Mouse (Mus musculus) MEL (cell line): Measurements from ENCODE around the gene Klhl21. TPM values are rescaled to one million over a fixed set of nuclear protein-coding genes. Genes with fewer than 3 reads are reported as not detected.

Experiments
- DNase-seq: peaks from one replicate; pipeline ENCODE4 v3.0.0; 2011; ENCODE audit warnings: low read depth, low spot score
- H3K27ac ChIP-seq: 2 replicates; pipeline ENCODE4 v1.5.1; 2012; ENCODE audit warnings: low read depth, mild to moderate bottlenecking, control low read depth, low read length, moderate library complexity; ENCODE audit not compliant: control insufficient read depth
- H3K27me3 ChIP-seq, 2 experiments: fragments of 150-350 bp in 1 of 2; sonication (generic) in 1 of 2; 2 replicates each; pipeline ENCODE4 v1.6.1; 2012; ENCODE audit warnings: low read length in 2 of 2, mild to moderate bottlenecking in 2 of 2, improper control_type of control experiment in 1 of 2, moderate library complexity in 1 of 2; ENCODE audit not compliant: insufficient read depth in 2 of 2, control insufficient read depth in 1 of 2
- H3K36me3 ChIP-seq, 2 experiments: 2 replicates each; pipeline ENCODE4 v1.6.1; 2012 to 2014; ENCODE audit warnings: low read length in 2 of 2, improper control_type of control experiment in 1 of 2, inconsistent platforms in 1 of 2, mild to moderate bottlenecking in 1 of 2; ENCODE audit not compliant: insufficient read depth in 2 of 2, control insufficient read depth in 1 of 2
- H3K4me1 ChIP-seq, 2 experiments: fragments of 150-350 bp in 1 of 2; sonication (generic) in 1 of 2; 2 replicates each; pipeline ENCODE4 v1.6.1; 2012; ENCODE audit warnings: low read length in 2 of 2, improper control_type of control experiment in 1 of 2, mild to moderate bottlenecking in 1 of 2; ENCODE audit not compliant: insufficient read depth in 2 of 2, control insufficient read depth in 1 of 2
- H3K4me3 ChIP-seq, 2 experiments: fragments of 150-350 bp in 1 of 2; sonication (generic) in 1 of 2; 2 replicates each; pipeline ENCODE4 v1.5.1; 2012; ENCODE audit warnings: low read depth in 2 of 2, low read length in 2 of 2, mild to moderate bottlenecking in 2 of 2, moderate library complexity in 2 of 2, control low read depth in 1 of 2, improper control_type of control experiment in 1 of 2; ENCODE audit not compliant: control insufficient read depth in 1 of 2, insufficient read depth in 1 of 2
- H3K79me2 ChIP-seq: 2 replicates; pipeline ENCODE4 v1.6.1; 2012; ENCODE audit warnings: mild to moderate bottlenecking, low read length, moderate library complexity; ENCODE audit not compliant: control insufficient read depth, poor library complexity, insufficient read depth
- H3K9ac ChIP-seq: 2 replicates; pipeline ENCODE4 v1.6.1; 2012; ENCODE audit warnings: low read depth, mild to moderate bottlenecking, control low read depth, low read length, moderate library complexity; ENCODE audit not compliant: control insufficient read depth, poor library complexity, severe bottlenecking
- H3K9me3 ChIP-seq: fragments of 150-350 bp; sonication (generic); replicated peaks from 2 replicates; pipeline ENCODE4 v1.6.1; 2012; ENCODE audit warnings: mild to moderate bottlenecking, low read length, improper control_type of control experiment, moderate library complexity; ENCODE audit not compliant: insufficient read depth
- BHLHE40 ChIP-seq: IDR thresholded peaks from 2 replicates; pipeline ENCODE4 v1.6.1; 2012; ENCODE audit warnings: low read depth, mild to moderate bottlenecking, inconsistent platforms, low read length, improper control_type of control experiment, borderline replicate concordance
- CHD1 ChIP-seq: IDR thresholded peaks from 2 replicates; pipeline ENCODE4 v1.6.1; 2012; ENCODE audit warnings: low read depth, mild to moderate bottlenecking, inconsistent platforms, low read length, improper control_type of control experiment
- E2F4 ChIP-seq: IDR thresholded peaks from 2 replicates; pipeline ENCODE4 v1.6.1; 2011; ENCODE audit warnings: low read depth, low read length, improper control_type of control experiment, borderline replicate concordance
- ELF1 ChIP-seq: IDR thresholded peaks from 2 replicates; pipeline ENCODE4 v1.6.1; 2014; ENCODE audit warnings: low read depth, mild to moderate bottlenecking, inconsistent platforms, low read length, improper control_type of control experiment, moderate library complexity
- EP300 ChIP-seq, 2 experiments: IDR thresholded peaks; 2 replicates each; pipeline ENCODE4 v1.6.1; 2011; ENCODE audit warnings: improper control_type of control experiment in 2 of 2, low read length in 2 of 2, low read depth in 1 of 2, mild to moderate bottlenecking in 1 of 2
- ETS1 ChIP-seq: IDR thresholded peaks from 2 replicates; pipeline ENCODE4 v1.6.1; 2012; ENCODE audit warnings: low read depth, mild to moderate bottlenecking, inconsistent platforms, low read length, improper control_type of control experiment, moderate library complexity
- GABPA ChIP-seq: IDR thresholded peaks from 2 replicates; pipeline ENCODE4 v1.6.1; 2012; ENCODE audit warnings: low read depth, mild to moderate bottlenecking, inconsistent platforms, low read length, improper control_type of control experiment, moderate library complexity
- GATA1 ChIP-seq: IDR thresholded peaks from 2 replicates; pipeline ENCODE4 v1.6.1; 2011; ENCODE audit warnings: low read depth, low read length, improper control_type of control experiment
- HCFC1 ChIP-seq: IDR thresholded peaks from 2 replicates; pipeline ENCODE4 v1.6.1; 2012; ENCODE audit warnings: low read depth, mild to moderate bottlenecking, inconsistent platforms, low read length, improper control_type of control experiment, moderate library complexity
- JUND ChIP-seq: IDR thresholded peaks from 2 replicates; pipeline ENCODE4 v1.6.1; 2011; ENCODE audit warnings: low read depth, mild to moderate bottlenecking, improper control_type of control experiment, low read length
- KAT2A ChIP-seq: conservative IDR thresholded peaks from 2 replicates; pipeline ENCODE4 v1.6.1; 2012; ENCODE audit warnings: low read depth, low read length, improper control_type of control experiment, inconsistent platforms
- MAFK ChIP-seq: IDR thresholded peaks from 2 replicates; pipeline ENCODE4 v1.6.1; 2011; ENCODE audit warnings: low read depth, mild to moderate bottlenecking, low read length, improper control_type of control experiment, borderline replicate concordance
- MAX ChIP-seq: IDR thresholded peaks from 2 replicates; pipeline ENCODE4 v1.6.1; 2011; ENCODE audit warnings: low read length, improper control_type of control experiment
- MAZ ChIP-seq: IDR thresholded peaks from 2 replicates; pipeline ENCODE4 v1.6.1; 2012; ENCODE audit warnings: low read depth, mild to moderate bottlenecking, inconsistent platforms, low read length, improper control_type of control experiment
- MEF2A ChIP-seq: IDR thresholded peaks from 2 replicates; pipeline ENCODE4 v1.6.1; 2014; ENCODE audit warnings: low read depth, mild to moderate bottlenecking, inconsistent platforms, low read length, improper control_type of control experiment; ENCODE audit not compliant: poor library complexity, insufficient replicate concordance, severe bottlenecking; ENCODE audit errors: extremely low read depth
- MXI1 ChIP-seq: IDR thresholded peaks from 2 replicates; pipeline ENCODE4 v1.6.1; 2011; ENCODE audit warnings: mild to moderate bottlenecking, low read depth, low read length, improper control_type of control experiment
- MYB ChIP-seq: IDR thresholded peaks from 2 replicates; pipeline ENCODE4 v1.6.1; 2011; ENCODE audit warnings: mild to moderate bottlenecking, low read depth, low read length, improper control_type of control experiment
- MYC ChIP-seq: IDR thresholded peaks from 2 replicates; pipeline ENCODE4 v1.6.1; 2011; ENCODE audit warnings: low read depth, mild to moderate bottlenecking, low read length, improper control_type of control experiment, moderate library complexity
- NELFE ChIP-seq: IDR thresholded peaks from 2 replicates; pipeline ENCODE4 v1.6.1; 2011; ENCODE audit warnings: low read depth, low read length, improper control_type of control experiment
- NRF1 ChIP-seq: IDR thresholded peaks from 2 replicates; pipeline ENCODE4 v1.6.1; 2014; ENCODE audit warnings: low read depth, mild to moderate bottlenecking, inconsistent platforms, low read length, improper control_type of control experiment, moderate library complexity; ENCODE audit not compliant: poor library complexity, insufficient read depth, severe bottlenecking
- POLR2A ChIP-seq, 2 experiments: IDR thresholded peaks; 2 replicates each; pipeline ENCODE4 v1.6.1; 2011 to 2012; ENCODE audit warnings: low read length in 2 of 2, mild to moderate bottlenecking in 2 of 2, control low read depth in 1 of 2, improper control_type of control experiment in 1 of 2, low read depth in 1 of 2, moderate library complexity in 1 of 2; ENCODE audit not compliant: control insufficient read depth in 1 of 2, insufficient read depth in 1 of 2, poor library complexity in 1 of 2
- POLR2AphosphoS2 ChIP-seq: IDR thresholded peaks from 2 replicates; pipeline ENCODE4 v1.6.1; 2011; ENCODE audit warnings: low read length, improper control_type of control experiment
- POLR2AphosphoS5 ChIP-seq: IDR thresholded peaks from 2 replicates; pipeline ENCODE4 v1.6.1; 2012; ENCODE audit warnings: low read depth, borderline replicate concordance, mild to moderate bottlenecking, inconsistent platforms, low read length, moderate library complexity, mixed read lengths
- RAD21 ChIP-seq: IDR thresholded peaks from 2 replicates; pipeline ENCODE4 v1.6.1; 2011; ENCODE audit warnings: mild to moderate bottlenecking, low read depth, low read length, improper control_type of control experiment
- RCOR1 ChIP-seq: IDR thresholded peaks from 2 replicates; pipeline ENCODE4 v1.6.1; 2012; ENCODE audit warnings: low read depth, mild to moderate bottlenecking, inconsistent platforms, low read length, improper control_type of control experiment
- SIN3A ChIP-seq: IDR thresholded peaks from 2 replicates; pipeline ENCODE4 v1.6.1; 2012; ENCODE audit warnings: low read length, improper control_type of control experiment, inconsistent platforms
- SMC3 ChIP-seq: IDR thresholded peaks from 2 replicates; pipeline ENCODE4 v1.6.1; 2011; ENCODE audit warnings: low read depth, low read length, improper control_type of control experiment
- TAL1 ChIP-seq: IDR thresholded peaks from 2 replicates; pipeline ENCODE4 v1.6.1; 2012; ENCODE audit warnings: mild to moderate bottlenecking, inconsistent platforms, low read length, moderate library complexity, mixed read lengths
- TBP ChIP-seq: IDR thresholded peaks from 2 replicates; pipeline ENCODE4 v1.8.0; 2011; ENCODE audit warnings: low read depth, low read length, improper control_type of control experiment
- TCF12 ChIP-seq: IDR thresholded peaks from 2 replicates; pipeline ENCODE4 v1.6.1; 2014; ENCODE audit warnings: low read depth, mild to moderate bottlenecking, inconsistent platforms, low read length, improper control_type of control experiment, moderate library complexity
- UBTF ChIP-seq: IDR thresholded peaks from 2 replicates; pipeline ENCODE4 v1.6.1; 2012; ENCODE audit warnings: low read depth, mild to moderate bottlenecking, inconsistent platforms, low read length, improper control_type of control experiment, moderate library complexity, borderline replicate concordance; ENCODE audit not compliant: insufficient read depth
- USF1 ChIP-seq: IDR thresholded peaks from 2 replicates; pipeline ENCODE4 v1.6.1; 2014; ENCODE audit warnings: low read depth, mild to moderate bottlenecking, inconsistent platforms, low read length, improper control_type of control experiment, moderate library complexity
- USF2 ChIP-seq, 2 experiments: IDR thresholded peaks; 2 replicates each; pipeline ENCODE4 v1.6.1; 2011 to 2012; ENCODE audit warnings: improper control_type of control experiment in 2 of 2, low read length in 2 of 2, borderline replicate concordance in 1 of 2, inconsistent platforms in 1 of 2, low read depth in 1 of 2, mild to moderate bottlenecking in 1 of 2; ENCODE audit not compliant: insufficient read depth in 1 of 2
- ZKSCAN1 ChIP-seq: IDR thresholded peaks from 2 replicates; pipeline ENCODE4 v1.6.1; 2012; ENCODE audit warnings: low read depth, mild to moderate bottlenecking, inconsistent platforms, low read length, improper control_type of control experiment, moderate library complexity
- ZMIZ1 ChIP-seq: IDR thresholded peaks from 2 replicates; pipeline ENCODE4 v1.6.1; 2012; ENCODE audit warnings: low read depth, mild to moderate bottlenecking, inconsistent platforms, low read length, improper control_type of control experiment, moderate library complexity
- ZNF384 ChIP-seq: IDR thresholded peaks from 2 replicates; pipeline ENCODE4 v1.6.1; 2012; ENCODE audit warnings: low read depth, mild to moderate bottlenecking, inconsistent platforms, low read length, improper control_type of control experiment
- polyA plus RNA-seq, 2 experiments: library from polyadenylated mRNA; stranded (reverse) in 1 of 2; unstranded in 1 of 2; fragments of >175 nt in 1 of 2; fragments of >200 nt in 1 of 2; gene quantifications; 2 replicates each; pipeline versions ENCODE4 v1.2.1 to v1.2.4; 2012; ENCODE audit warnings: low replicate concordance in 2 of 2, low read depth in 1 of 2; ENCODE audit not compliant: insufficient read length in 2 of 2, insufficient read depth in 1 of 2, missing spikeins in 1 of 2
- total RNA-seq: library from RNA; depleted of rRNA; stranded (reverse); fragments of 300-350 nt; gene quantifications from 2 replicates; pipeline ENCODE4 v1.2.3, GENCODE M21; 2012; rRNA removed

Gene Klhl21
- total RNA-seq (17.5 and 18.0 TPM in 2 replicates), polyA plus RNA-seq (10 to 100 TPM in 1 of 2 experiments, not detected in 1; 22.5 TPM)

GRCm38 (mm10) chr4:152008622-152009075 lies at the start of gene Klhl21:
Gene Klhl21 (plus strand): TSS chr4:152008803.
- Histone ChIP-seq H3K79me2 (peaks cover 38% of the 10 kb centered on the region), H3K9me3 (no peaks in the 10 kb centered on the region), H3K4me3 (peak within 1 kb of the TSS; percentile 74 to 83), H3K27me3 (no peaks in the 10 kb centered on the region), H3K4me1 (peaks cover 0 to 11% of the 10 kb centered on the region in 2 experiments; a peak in 3 of 4 replicates), H3K36me3 (peaks cover 0 to 5% of the 10 kb centered on the region in 2 experiments; a peak in 1 of 4 replicates), H3K27ac (peak within 1 kb of the TSS; percentile 46), H3K9ac (peak within 1 kb of the TSS; percentile 81)
- peak; percentile 97 for DNase-seq
- TF ChIP-seq MAX = peak; percentile 12; the same call in 1 of the 2 replicates
- TF ChIP-seq GABPA = no peak
- TF ChIP-seq UBTF = peak; percentile 23; the same call in 1 of the 2 replicates
- no peak; the same call in 1 of the 2 replicates for TF ChIP-seq MYC
- no peak for TF ChIP-seq TAL1
- TF ChIP-seq POLR2AphosphoS2 = peak; percentile 85; the same call in 1 of the 2 replicates
- TF ChIP-seq USF2 (IDR thresholded peaks at IDR 0.05; ENCODE audit: borderline replicate concordance in 1 of 2, insufficient read depth in 1 of 2, low read depth in 1 of 2, low read length in 2 of 2) = no peak
- TF ChIP-seq GATA1 = no peak
- no peak for TF ChIP-seq MXI1
- no peak for TF ChIP-seq E2F4
- TF ChIP-seq MAZ = peak; percentile 83; the same call in 1 of the 2 replicates
- no peak for TF ChIP-seq ZKSCAN1
- no peak for TF ChIP-seq MAFK
- no peak for TF ChIP-seq SMC3
- TF ChIP-seq ZMIZ1 = peak; percentile 94
- TF ChIP-seq BHLHE40 = no peak
- peak; percentile 93 for TF ChIP-seq POLR2A (IDR thresholded peaks at IDR 0.05; ENCODE audit: control insufficient read depth in 1 of 2, insufficient read depth in 1 of 2, low read depth in 1 of 2, low read length in 2 of 2, poor library complexity in 1 of 2)
- TF ChIP-seq NRF1 = no peak
- TF ChIP-seq JUND = no peak
- no peak; the same call in 1 of the 2 replicates for TF ChIP-seq KAT2A
- peak; percentile 87 for TF ChIP-seq ETS1
- no peak for TF ChIP-seq RCOR1
- no peak for TF ChIP-seq RAD21
- no peak for TF ChIP-seq MEF2A
- no peak for TF ChIP-seq POLR2AphosphoS5
- TF ChIP-seq NELFE = peak; percentile 97
- TF ChIP-seq EP300 (IDR thresholded peaks at IDR 0.05; ENCODE audit: low read depth in 1 of 2, low read length in 2 of 2) = peak in 1 of 2 experiments; percentile 36; a peak in 2 of 4 replicates
- TF ChIP-seq TCF12 = peak; percentile 26; the same call in 1 of the 2 replicates
- TF ChIP-seq CHD1 = no peak
- peak; percentile 36; the same call in 1 of the 2 replicates for TF ChIP-seq USF1
- TF ChIP-seq SIN3A = peak; percentile 84
- peak; percentile 78 for TF ChIP-seq HCFC1
- peak; percentile 92 for TF ChIP-seq TBP
- TF ChIP-seq MYB = 0 out of 2 replicates have a peak, but pooled peaks have one; percentile 11
- TF ChIP-seq ZNF384 = no peak
- TF ChIP-seq ELF1 = peak; percentile 60
